Mouse (Mus musculus) left cerebral cortex, postnatal 10 days (tissue): ENCODE results near the gene Calhm2. TPM values are rescaled to one million over a fixed set of nuclear protein-coding genes. Genes with fewer than 3 reads are reported as not detected.

ENCODE experiments used
- DNase-seq, 2 experiments: peaks; one replicate each; pipeline ENCODE4 v3.0.0; 2021 to 2022; ENCODE audit warnings: low spot score in 2 of 2, mixed read lengths in 1 of 2; ENCODE audit errors: extremely low spot score in 1 of 2
- intact Hi-C: fragments of 180-260 bp; cut with DNase I; formaldehyde crosslinking; loops from one replicate; pipeline ENCODE4 v1.15.1; 2025
- total RNA-seq, 2 experiments: library from RNA; stranded (reverse); gene quantifications; 2 replicates each; pipeline ENCODE4 v1.2.3; 2021

The Calhm2 gene
- 1 to 10 TPM; 3.0 to 4.3 TPM for total RNA-seq

GRCm38 (mm10) chr19:47137771-47138421 is at the start of gene Calhm2:
Gene Calhm2 (minus strand): TSS chr19:47138294.
- DNase-seq: peak; percentile 45 to 75
- intact Hi-C loops: no loop called here

- intact Hi-C loops: no loop called here
- DNase-seq: peak in 1 of 2 experiments; percentile 42
These were observed 48.6 kb upstream of the Calhm2 start for GRCm38 (mm10) chr19:47186514-47187275.

GRCm38 (mm10) chr19:47184736-47185135 is 46.6 kb upstream of the Calhm2 start:
- no peak for DNase-seq
- intact Hi-C loops: no loop called here

- no peak for DNase-seq
- intact Hi-C loops: no loop called here
These were observed 46.1 kb upstream of the Calhm2 start for GRCm38 (mm10) chr19:47184221-47184620.

GRCm38 (mm10) chr19:47180011-47180410 is 41.9 kb upstream of the Calhm2 start:
- no peak for DNase-seq
- intact Hi-C loops: no loop called here

- intact Hi-C loops: loop anchor here (2.0 to 5.0 kb wide), 2 partner anchors 83 to 159 kb away; no protein-coding TSS in a partner anchor
These were observed 41.2 kb upstream of the Calhm2 start for GRCm38 (mm10) chr19:47179272-47179809.

GRCm38 (mm10) chr19:47178431-47179271 is 40.6 kb upstream of the Calhm2 start, which contains the start of gene Neurl1a:
Gene Neurl1a (plus strand): TSS chr19:47178820.
- intact Hi-C loops: loop anchor here (2.0 to 5.0 kb wide), 2 partner anchors 84 to 160 kb away; no protein-coding TSS in a partner anchor
- DNase-seq: peak in 1 of 2 experiments; percentile 79

More at GRCm38 (mm10) chr19:47179272-47179809, 41.2 kb upstream of the Calhm2 start:
- peak in 1 of 2 experiments; percentile 66 for DNase-seq

GRCm38 (mm10) chr19:47178001-47178400 is 39.9 kb upstream of the Calhm2 start:
- intact Hi-C loops: loop anchor here (2.0 to 5.0 kb wide), 2 partner anchors 84 to 161 kb away; no protein-coding TSS in a partner anchor
- peak in 1 of 2 experiments; percentile 53 for DNase-seq

- DNase-seq: no peak
- intact Hi-C loops: loop anchor here (5.0 kb wide), 1 partner anchor 85 kb away; no protein-coding TSS in a partner anchor
These were observed 38.9 kb upstream of the Calhm2 start for GRCm38 (mm10) chr19:47176916-47177505.

GRCm38 (mm10) chr19:47175472-47175871 is 37.4 kb upstream of the Calhm2 start:
- no peak for DNase-seq
- intact Hi-C loops: loop anchor here (5.0 kb wide), 1 partner anchor 87 kb away; no protein-coding TSS in a partner anchor

- intact Hi-C loops: no loop called here
- DNase-seq: no peak
These were observed 36.4 kb upstream of the Calhm2 start for GRCm38 (mm10) chr19:47174515-47174914.

GRCm38 (mm10) chr19:47168793-47169412 is 30.8 kb upstream of the Calhm2 start:
- intact Hi-C loops: loop anchor here (2.0 kb wide), 1 partner anchor 48 kb away; no protein-coding TSS in a partner anchor
- DNase-seq: peak; percentile 75 to 87

GRCm38 (mm10) chr19:47168223-47168622 is 30.1 kb upstream of the Calhm2 start:
- intact Hi-C loops: loop anchor here (2.0 kb wide), 1 partner anchor 47 kb away; no protein-coding TSS in a partner anchor
- DNase-seq: no peak

- intact Hi-C loops: loop anchor here (2.0 kb wide), 1 partner anchor 47 kb away; no protein-coding TSS in a partner anchor
- no peak for DNase-seq
These were observed 29.6 kb upstream of the Calhm2 start for GRCm38 (mm10) chr19:47167617-47168214.

GRCm38 (mm10) chr19:47166758-47167157 is 28.7 kb upstream of the Calhm2 start:
- intact Hi-C loops: no loop called here
- DNase-seq: no peak

- DNase-seq: no peak
- intact Hi-C loops: no loop called here
These were observed 25.2 kb upstream of the Calhm2 start for GRCm38 (mm10) chr19:47163176-47163744.

GRCm38 (mm10) chr19:47161669-47162068 is 23.6 kb upstream of the Calhm2 start:
- DNase-seq: no peak
- intact Hi-C loops: no loop called here
